Mouse (Mus musculus) kidney, embryonic 16.5 days (tissue): Measurements from ENCODE around the gene Ilf3. TPM values are rescaled to one million over a fixed set of nuclear protein-coding genes. Genes with fewer than 3 reads are reported as not detected.
A peak's percentile ranks its signal among the peaks of the same experiment; 100 is the strongest.

Experiments used
- ATAC-seq: fragments of 200-750 bp; cut with Nextera tagmentation; 2 replicates; pipeline ENCODE4 v1.8.0; 2017; ENCODE audit warnings: moderate TSS enrichment; ENCODE audit not compliant: low FRiP score, low TSS enrichment
- H3K27ac ChIP-seq: fragments of 300-500 bp; sonication (generic); 2 replicates; pipeline ENCODE4 v1.5.1; 2014; ENCODE audit warnings: low read length
- H3K27me3 ChIP-seq: fragments of 300-500 bp; sonication (generic); 2 replicates; pipeline ENCODE4 v1.6.1; 2014; ENCODE audit warnings: low read length, control low read depth, mixed read lengths; ENCODE audit not compliant: insufficient read depth
- H3K36me3 ChIP-seq: fragments of 300-500 bp; sonication (generic); 2 replicates; pipeline ENCODE4 v1.6.1; 2014; ENCODE audit warnings: low read length, control low read depth, mixed read lengths; ENCODE audit not compliant: insufficient read depth
- H3K4me1 ChIP-seq: fragments of 300-500 bp; sonication (generic); 2 replicates; pipeline ENCODE4 v1.6.1; 2014; ENCODE audit warnings: low read length, control low read depth, mixed read lengths; ENCODE audit not compliant: insufficient read depth
- H3K4me2 ChIP-seq: fragments of 300-500 bp; sonication (generic); replicated peaks from 2 replicates; pipeline ENCODE4 v1.6.1; 2014; ENCODE audit warnings: low read depth, low read length
- H3K4me3 ChIP-seq: fragments of 300-500 bp; sonication (generic); 2 replicates; pipeline ENCODE4 v1.5.1; 2014; ENCODE audit warnings: mild to moderate bottlenecking, low read length
- H3K9ac ChIP-seq: fragments of 300-500 bp; sonication (generic); replicated peaks from 2 replicates; pipeline ENCODE4 v1.6.1; 2014; ENCODE audit warnings: low read length
- H3K9me3 ChIP-seq: fragments of 300-500 bp; sonication (generic); 2 replicates; pipeline ENCODE4 v1.6.1; 2016; ENCODE audit warnings: low read length, control low read depth
- WGBS: fragments of 180-500 bp; shearing (Covaris S2); extraction: QIAGEN DNeasy Blood & Tissue Kit; methylation state at CpG from one replicate; pipeline ENCODE4 v1.1.7; 2014; 5-methylcytosine and 5-hydroxymethylcytosine counted together
- polyA plus RNA-seq: library from polyadenylated mRNA; unstranded; fragments of >200 nt; fragmentation: Nextera tagmentation; extraction: Ambion mirVana; gene quantifications from 2 replicates; pipeline ENCODE4 v1.2.1, GENCODE M21; 2015

Ilf3 gene
- polyA plus RNA-seq, 1 experiment from 2014 or later, result 208 TPM

GRCm38 (mm10) chr9:21354796-21355195 lies 12.9 kb upstream of the Ilf3 start:
- no peak overlapping the region for H3K27ac ChIP-seq
- H3K9ac ChIP-seq, result no peak overlapping the region
- H3K4me2 ChIP-seq, result no peak overlapping the region
- no peaks in the 10 kb centered on the region for H3K27me3 ChIP-seq
- H3K4me1 ChIP-seq, result peaks cover 12% of the 10 kb centered on the region
- 83% methylated on average over 6 of the region's 6 CpGs for WGBS
- no peak for ATAC-seq
- H3K4me3 ChIP-seq, result no peak overlapping the region
- no peaks in the 10 kb centered on the region for H3K9me3 ChIP-seq
- H3K36me3 ChIP-seq, result peaks cover 12% of the 10 kb centered on the region

GRCm38 (mm10) chr9:21356981-21357718 lies 10.5 kb upstream of the Ilf3 start:
- Histone ChIP-seq H3K27me3 (no peaks in the 10 kb centered on the region), H3K4me1 (peaks cover 11% of the 10 kb centered on the region), H3K9ac (no peak overlapping the region), H3K4me3 (no peak overlapping the region), H3K9me3 (no peaks in the 10 kb centered on the region), H3K36me3 (peaks cover 7% of the 10 kb centered on the region), H3K4me2 (no peak overlapping the region), H3K27ac (no peak overlapping the region)
- peak; percentile 28; the same call in 1 of the 2 replicates for ATAC-seq
- WGBS, result 0% methylated on average over 1 of the region's 1 CpGs

GRCm38 (mm10) chr9:21366541-21367220 lies 990 bp upstream of the Ilf3 start:
- H3K4me3 ChIP-seq, result peak overlapping the region; percentile 92
- no peaks in the 10 kb centered on the region for H3K9me3 ChIP-seq
- H3K27ac ChIP-seq, result peak overlapping the region; percentile 93
- 29% methylated on average over 13 of the region's 14 CpGs for WGBS
- H3K36me3 ChIP-seq, result peaks cover 3% of the 10 kb centered on the region
- peaks cover 21% of the 10 kb centered on the region for H3K4me1 ChIP-seq
- peak overlapping the region; percentile 72 for H3K4me2 ChIP-seq
- peak overlapping the region; percentile 62 for H3K9ac ChIP-seq
- no peaks in the 10 kb centered on the region for H3K27me3 ChIP-seq
- peak; percentile 3; the same call in 1 of the 2 replicates for ATAC-seq

GRCm38 (mm10) chr9:21368131-21368584 lies 487 bp downstream of the Ilf3 start:
- ATAC-seq, result peak; percentile 72
- H3K9ac ChIP-seq, result peak overlapping the region; percentile 77
- no peaks in the 10 kb centered on the region for H3K9me3 ChIP-seq
- peaks cover 13% of the 10 kb centered on the region for H3K36me3 ChIP-seq
- peaks cover 21% of the 10 kb centered on the region for H3K4me1 ChIP-seq
- peak overlapping the region; percentile 74 for H3K4me2 ChIP-seq
- H3K4me3 ChIP-seq, result peak overlapping the region; percentile 92
- no peaks in the 10 kb centered on the region for H3K27me3 ChIP-seq
- H3K27ac ChIP-seq, result peak overlapping the region; percentile 85
- WGBS, result 1% methylated on average over 33 of the region's 38 CpGs

- peak overlapping the region; percentile 77 for H3K9ac ChIP-seq
- 54% methylated on average over 11 of the region's 11 CpGs for WGBS
- H3K4me1 ChIP-seq, result peaks cover 21% of the 10 kb centered on the region
- H3K4me3 ChIP-seq, result peak overlapping the region; percentile 92
- H3K36me3 ChIP-seq, result peaks cover 13% of the 10 kb centered on the region
- no peak overlapping the region for H3K27ac ChIP-seq
- H3K9me3 ChIP-seq, result no peaks in the 10 kb centered on the region
- peak overlapping the region; percentile 74 for H3K4me2 ChIP-seq
- H3K27me3 ChIP-seq, result no peaks in the 10 kb centered on the region
- no peak for ATAC-seq
These were observed 1.4 kb downstream of the Ilf3 start for GRCm38 (mm10) chr9:21369080-21369479.

- H3K36me3 ChIP-seq, result peaks cover 13% of the 10 kb centered on the region
- no peaks in the 10 kb centered on the region for H3K9me3 ChIP-seq
- H3K4me3 ChIP-seq, result no peak overlapping the region
- WGBS, result 79% methylated on average over 2 of the region's 2 CpGs
- peaks cover 21% of the 10 kb centered on the region for H3K4me1 ChIP-seq
- no peak for ATAC-seq
- H3K4me2 ChIP-seq, result no peak overlapping the region
- no peak overlapping the region for H3K9ac ChIP-seq
- H3K27me3 ChIP-seq, result no peaks in the 10 kb centered on the region
- no peak overlapping the region for H3K27ac ChIP-seq
These were observed 3.2 kb downstream of the Ilf3 start for GRCm38 (mm10) chr9:21370876-21371275.

- Histone ChIP-seq H3K4me3 (no peak overlapping the region), H3K27ac (no peak overlapping the region), H3K9ac (no peak overlapping the region), H3K36me3 (peaks cover 15% of the 10 kb centered on the region), H3K9me3 (no peaks in the 10 kb centered on the region), H3K27me3 (no peaks in the 10 kb centered on the region), H3K4me2 (no peak overlapping the region), H3K4me1 (peaks cover 17% of the 10 kb centered on the region)
- WGBS, result 71% methylated on average over 1 of the region's 1 CpGs
- ATAC-seq, result no peak
These were observed 4.8 kb downstream of the Ilf3 start for GRCm38 (mm10) chr9:21372508-21372907.

GRCm38 (mm10) chr9:21379195-21379594 lies 11.5 kb downstream of the Ilf3 start:
- Histone ChIP-seq H3K36me3 (peaks cover 5% of the 10 kb centered on the region; the same call in 1 of the 2 replicates), H3K27ac (no peak overlapping the region), H3K4me1 (peaks cover 2% of the 10 kb centered on the region; the same call in 1 of the 2 replicates), H3K9me3 (no peaks in the 10 kb centered on the region), H3K4me2 (no peak overlapping the region), H3K4me3 (no peak overlapping the region), H3K9ac (no peak overlapping the region), H3K27me3 (no peaks in the 10 kb centered on the region)
- WGBS, result 86% methylated on average over 3 of the region's 3 CpGs
- no peak for ATAC-seq

GRCm38 (mm10) chr9:21380868-21381267 lies 13.2 kb downstream of the Ilf3 start:
- Histone ChIP-seq H3K4me3 (no peak overlapping the region), H3K36me3 (peaks cover 5% of the 10 kb centered on the region; the same call in 1 of the 2 replicates), H3K4me1 (0 out of 2 replicates have a peak, but pooled peaks cover 2% of the 10 kb centered on the region), H3K9ac (no peak overlapping the region), H3K27ac (no peak overlapping the region), H3K27me3 (no peaks in the 10 kb centered on the region), H3K9me3 (no peaks in the 10 kb centered on the region), H3K4me2 (no peak overlapping the region)
- ATAC-seq, result no peak

- no peak overlapping the region for H3K4me3 ChIP-seq
- H3K27ac ChIP-seq, result no peak overlapping the region
- no peaks in the 10 kb centered on the region for H3K9me3 ChIP-seq
- H3K4me2 ChIP-seq, result no peak overlapping the region
- 0 out of 2 replicates have a peak, but pooled peaks cover 2% of the 10 kb centered on the region for H3K4me1 ChIP-seq
- H3K9ac ChIP-seq, result no peak overlapping the region
- H3K27me3 ChIP-seq, result no peaks in the 10 kb centered on the region
- no peak for ATAC-seq
- H3K36me3 ChIP-seq, result peaks cover 12% of the 10 kb centered on the region
These were observed 16.3 kb downstream of the Ilf3 start for GRCm38 (mm10) chr9:21383966-21384365.
